Mouse (Mus musculus): ENCODE measurements at regions not wholly inside any gene's neighbourhood (a gene's known extent, or its start where the extent isn't known, plus 50 kb on each side); places are given as distances from the start of the nearest gene placed in this dataset.

- DNase-seq = no peak
Measured at GRCm38 (mm10) chr16:24050856-24051640, 62.4 kb upstream of the Bcl6 start.

- no peak for DNase-seq
Measured at GRCm38 (mm10) chr16:24043779-24044178, 55.1 kb upstream of the Bcl6 start.

- DNase-seq = no peak
Measured at GRCm38 (mm10) chr16:24042977-24043376, 54.3 kb upstream of the Bcl6 start.

GRCm38 (mm10) chr16:24042216-24042615 is 53.6 kb upstream of the Bcl6 start:
- no peak for DNase-seq

GRCm38 (mm10) chr16:24041403-24041802 is 52.8 kb upstream of the Bcl6 start:
- DNase-seq = no peak

GRCm38 (mm10) chr16:24039765-24040164 is 51.1 kb upstream of the Bcl6 start:
- DNase-seq = no peak

Measured in liver (tissue).